16 mouse cellular contexts compared by ENCODE assay signal in genomic region chr1:73577019-73577418, GRCm38 (mm10).
"Had no signal": no experiment of that assay in that cellular context is flagged by ENCODE, and none has a peak within 500 bp of the region (broad histone marks: within the 10 kb centered on the region; RNA-seq: fewer than 3 reads in every experiment).

No protein-coding gene starts in this region.

- H3K4me3 ChIP-seq: neural tube, embryonic 12.5 days; neural tube, embryonic 13.5 days; neural tube, embryonic 15.5 days; stomach, embryonic 15.5 days had no signal

- H3K4me1 ChIP-seq: neural tube, embryonic 12.5 days; neural tube, embryonic 13.5 days; neural tube, embryonic 15.5 days; stomach, embryonic 15.5 days had no signal

- H3K9me3 ChIP-seq: neural tube, embryonic 12.5 days; neural tube, embryonic 13.5 days; neural tube, embryonic 15.5 days; stomach, embryonic 15.5 days had no signal

- H3K27me3 ChIP-seq: neural tube, embryonic 12.5 days; neural tube, embryonic 13.5 days; neural tube, embryonic 15.5 days; stomach, embryonic 15.5 days had no signal

- DNase-seq: retina, postnatal 1 day; right cerebral cortex, adult 18-20 months; right cerebral cortex, postnatal 14 days; right cerebral cortex, postnatal 25 days; right cerebral cortex, postnatal 4 days; spleen, adult 18-20 months; thymus, adult 18-20 months; thymus, adult 2 months; thymus, postnatal 14 days; thymus, postnatal 25 days; thymus, postnatal 36 days; thymus, postnatal 4 days had no signal

- H3K27ac ChIP-seq: neural tube, embryonic 12.5 days; neural tube, embryonic 13.5 days; neural tube, embryonic 15.5 days; stomach, embryonic 15.5 days had no signal

- H3K9ac ChIP-seq: neural tube, embryonic 12.5 days; neural tube, embryonic 13.5 days; neural tube, embryonic 15.5 days; stomach, embryonic 15.5 days had no signal

- H3K4me2 ChIP-seq: neural tube, embryonic 12.5 days; neural tube, embryonic 13.5 days; neural tube, embryonic 15.5 days; stomach, embryonic 15.5 days had no signal

- H3K36me3 ChIP-seq: neural tube, embryonic 12.5 days; neural tube, embryonic 13.5 days; neural tube, embryonic 15.5 days; stomach, embryonic 15.5 days had no signal
